Mouse (Mus musculus) frontal cortex, postnatal 25 days (tissue): Measurements from ENCODE around the gene Olfr1412.

ENCODE experiments used
- DNase-seq, 2 experiments: peaks; one replicate each; pipeline ENCODE4 v3.0.0; 2022; ENCODE audit warnings: low spot score in 2 of 2

The Olfr1412 gene

DNA sequence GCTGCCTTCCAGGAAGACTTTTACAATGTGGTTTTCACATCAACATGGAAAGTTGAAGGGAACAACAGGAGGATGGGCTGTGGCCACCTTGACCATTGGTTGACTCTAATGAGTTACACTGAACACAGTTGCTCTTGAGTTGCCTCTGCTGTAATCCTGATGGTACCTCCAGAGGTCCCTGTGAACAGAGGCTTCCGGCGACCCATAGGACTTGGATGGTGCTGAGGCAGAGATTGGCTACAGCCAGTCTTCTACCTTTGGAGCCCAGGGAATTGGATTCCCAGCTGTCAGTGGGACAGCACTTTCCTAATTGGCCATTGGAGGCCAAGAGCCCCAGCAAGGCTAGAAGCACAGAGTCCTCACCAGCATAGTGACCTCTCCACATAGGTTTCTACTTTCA lies at the start of gene Olfr1412:
TSS of gene Olfr1412 (plus strand) at position 301 of the 400 bp plus-strand sequence.
- no peak for DNase-seq

DNA sequence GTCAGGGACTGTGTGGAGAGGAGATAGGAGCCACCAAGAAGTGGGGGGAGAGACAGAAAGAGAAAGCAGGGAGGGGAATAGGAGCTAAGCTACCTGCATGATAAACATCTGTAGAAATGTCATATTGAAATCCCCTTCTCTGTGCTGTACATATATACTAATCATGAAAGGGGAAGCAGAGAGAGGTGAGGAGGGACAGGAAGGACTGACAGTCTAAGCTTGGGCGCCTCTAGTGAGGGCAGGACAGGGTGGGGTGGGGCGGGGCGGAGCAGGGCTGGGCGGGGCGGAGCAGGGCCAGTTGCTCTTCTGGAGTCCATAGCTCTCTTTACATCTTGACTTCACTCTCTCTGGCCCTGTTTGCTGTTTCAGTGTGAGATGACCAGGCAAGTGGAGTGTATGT lies 48.6 kb upstream of the Olfr1412 start:
- DNase-seq = no peak

- DNase-seq = no peak
Observed at GRCm38 (mm10) chr1:92539071-92539470, 46.5 kb upstream of the Olfr1412 start.

GRCm38 (mm10) chr1:92545929-92546328 lies 39.6 kb upstream of the Olfr1412 start:
- no peak for DNase-seq

GRCm38 (mm10) chr1:92571022-92571421 lies 14.6 kb upstream of the Olfr1412 start, which contains the start of gene Olfr1413:
Gene Olfr1413 (plus strand): TSS chr1:92571322.
- DNase-seq = no peak

- no peak for DNase-seq
Observed at GRCm38 (mm10) chr1:92594111-92594510, 8.5 kb downstream of the Olfr1412 start, which contains the start of gene Olfr1411. Gene Olfr1411 (plus strand): TSS chr1:92594411.

DNA sequence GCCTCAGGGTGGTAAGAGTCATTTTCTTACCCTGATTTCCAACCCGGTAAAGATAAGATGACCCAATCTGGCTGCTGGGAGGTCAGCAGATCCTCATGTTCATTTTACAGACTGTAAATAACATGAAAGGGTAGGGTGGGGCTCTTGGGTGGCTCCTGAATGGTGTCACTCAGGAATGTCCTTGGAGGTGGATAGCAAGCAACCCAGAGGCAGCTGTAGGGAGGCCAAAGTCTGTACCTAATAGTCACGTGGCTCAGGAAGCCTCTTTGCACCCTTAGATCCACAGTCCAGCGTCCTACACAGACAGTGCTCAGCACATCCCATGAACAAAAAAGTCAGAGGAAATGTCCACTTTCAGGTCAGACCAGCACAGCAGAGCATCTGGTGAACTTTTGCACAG lies 10.4 kb downstream of the Olfr1412 start:
- DNase-seq = no peak

DNA sequence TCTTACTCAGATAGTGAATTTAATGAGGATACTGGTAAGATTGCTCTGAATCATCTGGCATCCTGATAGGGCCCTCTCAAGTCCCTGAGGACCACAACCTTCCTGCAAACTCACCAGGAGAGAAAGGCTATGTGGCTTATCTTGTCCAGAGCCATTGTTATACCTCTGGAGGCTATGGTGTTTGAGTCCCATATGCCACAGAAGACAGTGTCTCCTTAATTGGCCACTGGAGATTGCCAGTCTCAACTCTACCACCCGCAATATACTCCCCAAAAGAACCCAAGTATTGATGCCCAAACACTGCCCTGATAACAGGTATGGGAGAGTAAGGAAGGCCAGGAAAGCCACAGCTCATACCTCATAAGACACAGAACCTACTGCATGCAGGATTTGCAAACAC lies 19.9 kb downstream of the Olfr1412 start, which contains the start of gene Olfr1410:
TSS of gene Olfr1410 (plus strand) at position 301 of the 400 bp plus-strand sequence.
- no peak for DNase-seq

DNA sequence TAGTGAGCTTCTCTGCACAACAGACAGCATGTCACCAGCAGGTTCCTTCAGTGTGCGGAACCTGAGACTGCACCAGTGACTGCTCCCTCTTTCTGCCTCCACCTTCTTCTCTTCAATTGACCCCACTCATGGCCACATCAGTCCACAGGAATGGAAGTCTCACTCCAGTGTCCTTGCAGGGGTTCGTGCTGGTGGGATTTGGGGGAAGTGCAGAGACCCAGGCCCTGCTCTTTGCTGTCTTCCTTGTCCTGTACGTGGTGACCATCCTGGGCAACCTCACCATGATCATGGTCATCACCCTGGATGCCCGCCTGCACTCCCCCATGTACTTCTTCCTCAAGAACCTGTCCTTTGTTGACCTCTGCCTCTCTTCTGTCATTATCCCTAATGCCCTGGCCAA lies 22.1 kb downstream of the Olfr1412 start:
- DNase-seq = no peak

DNA sequence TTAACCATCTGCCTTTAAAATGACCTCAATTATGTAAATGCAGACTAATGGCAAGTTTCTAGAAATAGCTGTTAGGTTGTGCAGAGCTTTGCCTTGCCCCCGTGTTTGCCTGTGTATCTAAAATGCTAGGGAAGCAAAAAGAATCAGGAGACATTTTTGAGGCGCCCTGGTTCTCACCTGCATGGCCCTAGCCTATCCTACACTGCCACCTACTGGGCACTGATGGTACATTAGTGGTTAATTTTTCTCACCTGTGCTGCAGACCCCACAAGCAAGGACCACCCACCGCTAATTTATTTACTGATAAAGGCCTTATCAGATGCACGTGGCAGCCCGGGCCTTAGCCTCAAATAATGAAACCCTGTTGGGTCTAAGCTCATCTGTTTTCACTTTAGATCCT lies 25.4 kb downstream of the Olfr1412 start:
- DNase-seq = peak; percentile 40 to 52

DNA sequence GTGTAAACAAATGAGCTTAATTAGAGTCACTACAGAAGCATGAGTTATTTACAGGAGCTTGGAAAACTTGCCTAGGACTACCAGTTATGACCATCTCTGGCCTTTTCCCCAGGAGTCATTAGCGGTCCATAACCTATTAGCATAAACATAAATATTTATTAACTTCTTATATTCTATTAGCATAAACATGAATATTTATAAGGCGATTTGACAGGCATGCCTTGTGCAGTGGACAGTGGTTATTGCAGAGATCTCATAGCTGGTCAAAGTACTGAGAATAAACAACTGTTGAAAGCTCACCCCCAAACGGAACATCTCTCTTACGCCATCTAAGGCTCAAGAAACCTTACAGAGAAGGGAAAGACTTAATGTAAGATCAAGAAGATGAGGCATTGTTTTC lies 27.6 kb downstream of the Olfr1412 start:
- no peak for DNase-seq

GRCm38 (mm10) chr1:92614516-92614915 lies 28.9 kb downstream of the Olfr1412 start:
- no peak for DNase-seq

- no peak for DNase-seq
Observed at GRCm38 (mm10) chr1:92616046-92616445, 30.5 kb downstream of the Olfr1412 start.

DNA sequence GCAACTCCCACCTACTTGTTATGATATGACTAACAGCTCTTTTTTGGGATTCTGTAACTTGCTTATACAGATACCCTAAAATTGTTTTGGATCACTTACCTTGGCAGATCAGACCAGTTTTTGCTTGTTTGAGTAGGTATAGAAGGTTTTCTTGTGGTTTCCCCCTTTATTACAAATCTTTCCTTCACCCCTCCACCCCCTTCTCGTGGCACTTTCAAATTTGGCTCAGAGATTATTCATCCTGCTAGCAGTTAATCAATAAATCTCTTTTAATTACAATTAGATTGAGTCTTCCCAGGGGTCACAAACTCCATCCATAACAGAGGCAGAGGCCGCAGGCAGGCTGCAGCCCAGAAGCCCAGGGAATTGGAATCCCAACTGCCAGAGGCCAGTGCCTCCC lies 31.9 kb downstream of the Olfr1412 start, which contains the start of gene Olfr12:
TSS of gene Olfr12 (plus strand) at position 301 of the 400 bp plus-strand sequence.
- DNase-seq = no peak

- DNase-seq = no peak
Observed at GRCm38 (mm10) chr1:92618360-92618759, 32.8 kb downstream of the Olfr1412 start.

DNA sequence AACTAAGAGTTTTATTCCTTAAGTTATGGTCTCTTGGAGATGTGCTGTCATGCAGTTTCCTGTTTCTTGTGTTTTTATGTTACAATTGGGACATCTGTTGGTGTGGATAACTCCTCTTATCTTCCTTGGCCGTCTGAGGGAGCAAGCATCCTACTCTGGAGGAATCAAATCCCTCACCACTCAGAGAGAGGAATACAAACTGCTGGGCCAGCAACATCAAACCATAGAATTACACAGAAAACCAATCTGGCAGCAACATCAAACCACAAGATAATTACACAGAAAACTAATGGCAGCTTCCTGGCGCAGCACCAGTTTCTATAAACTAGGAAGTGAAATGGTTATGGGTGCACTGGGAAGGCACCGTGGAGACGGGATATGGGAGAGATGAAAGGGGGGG lies 42.6 kb downstream of the Olfr1412 start:
- DNase-seq = no peak

- DNase-seq = no peak
Observed at GRCm38 (mm10) chr1:92632196-92632595, 46.6 kb downstream of the Olfr1412 start.

DNA sequence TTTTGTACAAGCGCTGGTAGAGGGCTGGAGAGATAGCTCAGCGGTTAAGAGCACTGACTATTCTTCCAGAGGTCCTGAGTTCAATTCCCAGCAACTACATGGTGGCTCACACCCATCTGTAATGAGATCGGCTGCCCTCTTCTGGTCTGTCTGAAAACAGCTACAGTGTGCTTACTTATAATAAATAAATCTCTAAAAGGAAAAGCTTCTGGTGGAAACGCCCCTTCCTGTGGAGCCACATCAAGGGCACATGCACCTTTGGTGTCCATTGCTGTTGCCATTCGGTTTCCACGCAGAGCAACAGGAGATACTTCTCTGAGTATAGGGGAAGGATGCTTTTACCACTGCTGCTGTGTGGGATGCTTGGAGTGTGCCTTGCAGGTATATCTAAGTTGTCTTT lies 47.4 kb downstream of the Olfr1412 start:
- no peak for DNase-seq

- no peak for DNase-seq
Observed at GRCm38 (mm10) chr1:92633726-92634125, 48.1 kb downstream of the Olfr1412 start.

DNA sequence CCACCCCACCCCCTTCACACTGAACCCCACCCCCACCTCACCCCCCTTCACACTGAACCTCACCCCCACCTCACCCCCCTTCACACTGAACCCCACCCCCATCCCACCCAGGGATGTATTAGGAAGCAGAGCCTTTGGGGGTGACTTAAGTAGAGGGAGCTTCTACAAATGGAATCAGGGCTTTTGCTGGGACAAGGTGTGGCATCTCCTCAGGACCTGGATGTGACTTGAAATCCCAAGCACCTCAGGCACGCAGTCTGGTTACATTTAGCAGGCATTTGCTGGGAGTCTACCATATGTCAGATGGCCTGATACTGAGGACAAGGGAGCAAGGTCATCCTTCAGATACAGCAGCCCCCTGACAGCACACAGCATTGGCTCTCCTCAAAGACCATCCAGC lies 49.0 kb downstream of the Olfr1412 start:
- DNase-seq = no peak

DNA sequence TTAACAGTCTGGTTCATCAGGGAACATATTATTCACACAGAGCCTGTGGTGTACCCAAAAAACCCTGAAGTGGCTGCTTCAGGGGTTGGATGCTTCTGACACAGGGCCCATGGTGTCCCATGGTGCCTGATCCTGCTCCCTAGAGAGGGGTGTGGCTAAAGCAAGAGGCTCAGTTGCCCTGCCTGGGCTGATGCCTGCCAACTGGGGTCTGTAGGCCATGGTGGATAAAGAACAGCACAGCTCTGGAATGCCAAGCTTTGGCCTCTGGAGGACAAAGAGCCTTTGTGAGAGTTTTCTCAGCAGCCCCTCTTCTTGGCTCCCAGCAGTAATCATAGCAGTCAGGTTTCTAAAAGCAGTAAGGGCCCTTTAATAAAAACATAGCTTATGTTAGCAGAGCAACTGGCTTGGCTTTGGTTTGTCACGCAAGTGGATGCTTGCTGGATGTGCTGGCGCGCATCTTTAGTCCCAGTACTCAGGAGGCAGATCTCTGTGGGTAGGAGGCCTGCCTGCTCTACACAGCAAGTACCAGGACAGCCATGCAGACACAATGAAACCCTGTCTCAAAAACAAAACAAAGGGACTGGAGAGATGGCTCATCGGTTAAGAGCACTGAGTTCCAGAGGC lies 49.5 kb downstream of the Olfr1412 start:
- DNase-seq = no peak

DNA sequence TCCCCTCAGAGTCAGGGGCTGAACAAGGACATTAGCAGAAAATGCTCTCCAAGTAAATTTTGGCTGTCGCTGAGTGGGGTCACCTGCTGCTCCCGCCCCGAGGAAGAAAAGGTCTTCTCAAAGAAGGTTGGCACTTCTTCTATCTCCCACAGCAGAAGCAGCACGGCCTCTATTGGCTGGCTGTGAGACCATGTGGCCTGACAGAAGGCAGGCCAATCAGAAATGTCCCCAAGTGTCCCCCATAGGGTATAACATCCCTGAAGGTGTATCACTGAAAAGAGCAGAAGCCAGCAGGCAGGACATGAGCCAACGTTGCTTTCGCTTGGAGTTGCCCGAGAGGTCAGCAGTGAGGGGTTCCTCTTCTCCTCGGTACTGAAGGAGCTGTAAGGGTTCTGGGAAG lies 50.4 kb downstream of the Olfr1412 start:
- DNase-seq = no peak

DNA sequence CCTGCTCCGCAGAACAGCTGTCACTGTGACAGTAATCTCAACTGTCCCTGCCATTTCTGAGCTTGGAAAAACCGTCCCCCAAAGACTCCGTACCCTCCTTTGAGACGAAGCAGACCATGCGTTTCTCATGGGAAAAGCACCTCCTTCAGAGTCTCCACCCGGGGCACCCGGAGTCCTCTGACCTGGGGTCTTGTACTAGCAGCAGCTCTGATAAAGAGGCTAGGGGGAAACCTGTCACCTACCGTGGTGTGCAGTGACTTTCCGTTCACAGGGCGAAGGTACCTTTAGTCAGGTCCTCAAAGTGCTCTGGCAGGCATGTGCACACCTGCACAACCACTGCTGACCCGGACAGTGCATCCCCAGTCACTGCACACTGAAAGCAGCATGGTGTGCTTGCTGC lies 51.1 kb downstream of the Olfr1412 start:
- DNase-seq = no peak
